Mouse (Mus musculus) activated CD4-positive, CD25-positive, alpha-beta regulatory T cell (primary cell): ENCODE measurements around the gene Ahsa1. TPM values are rescaled to one million over a fixed set of nuclear protein-coding genes. Genes with fewer than 3 reads are reported as not detected.

ENCODE experiments used
- polyA plus RNA-seq, 2 experiments: library from polyadenylated mRNA; unstranded; fragments of 100-300 nt; shearing (Covaris generic); gene quantifications; one replicate each; pipeline ENCODE4 v1.2.1; 2017

Gene Ahsa1
- polyA plus RNA-seq: 100 to 1,000 TPM; 159 to 164 TPM

GRCm38 (mm10) chr12:87266108-87266826 lies at the start of gene Ahsa1, which contains the start of gene Vipas39:
TSS of gene Ahsa1 (plus strand) at chr12:87266479.
TSS of gene Vipas39 (minus strand) at chr12:87266256.

GRCm38 (mm10) chr12:87238632-87239031 lies 27.6 kb upstream of the Ahsa1 start, which contains the start of gene Noxred1:
TSS of gene Noxred1 (minus strand) at chr12:87238732.

GRCm38 (mm10) chr12:87299657-87300440 lies 33.6 kb downstream of the Ahsa1 start, which contains the start of gene Ism2:
TSS of gene Ism2 (minus strand) at chr12:87299705.

Other genes starting within 250 kb of the Ahsa1 start
- gene Tmem63c, start 245.1 kb upstream of the Ahsa1 start, polyA plus RNA-seq: under 1 TPM in 1 of 2 experiments, not detected in 1; 0.37 TPM
- under 1 TPM in 1 of 2 experiments, not detected in 1; 0.19 TPM for gene Ngb, start 163.9 kb upstream of the Ahsa1 start, polyA plus RNA-seq
- 1 to 10 TPM; 8.3 to 9.4 TPM for gene Gstz1, start 119.3 kb upstream of the Ahsa1 start, polyA plus RNA-seq
- gene Pomt2, start 118.5 kb upstream of the Ahsa1 start, polyA plus RNA-seq: 1 to 10 TPM; 2.0 to 2.8 TPM
- 1 to 10 TPM; 2.6 to 3.8 TPM for gene Samd15, start 66.8 kb upstream of the Ahsa1 start, polyA plus RNA-seq
- 1 to 10 TPM; 3.6 to 7.5 TPM for gene Tmed8, start 66.0 kb upstream of the Ahsa1 start, polyA plus RNA-seq
- gene Noxred1, start 27.7 kb upstream of the Ahsa1 start, polyA plus RNA-seq: 1 to 10 TPM in 1 of 2 experiments, under 1 TPM in 1; 0.81 to 1.2 TPM
- gene Vipas39, start 223 bp upstream of the Ahsa1 start, polyA plus RNA-seq: 10 to 100 TPM; 33.9 to 35.7 TPM
- gene Ism2, start 33.2 kb downstream of the Ahsa1 start, polyA plus RNA-seq: not detected
- 100 to 1,000 TPM; 172 to 179 TPM for gene Sptlc2, start 121.9 kb downstream of the Ahsa1 start, polyA plus RNA-seq
- gene Slirp, start 177.4 kb downstream of the Ahsa1 start, polyA plus RNA-seq: 10 to 100 TPM; 80.8 to 85.1 TPM
- gene Alkbh1, start 177.5 kb downstream of the Ahsa1 start, polyA plus RNA-seq: 10 to 100 TPM; 58.9 to 80.6 TPM
- 100 to 1,000 TPM; 186 to 207 TPM for gene Snw1, start 205.8 kb downstream of the Ahsa1 start, polyA plus RNA-seq
- under 1 TPM in 1 of 2 experiments, not detected in 1; 0.47 TPM for gene Gm5788, start 228.2 kb downstream of the Ahsa1 start, polyA plus RNA-seq
- not detected for gene Gm8300, start 247.8 kb downstream of the Ahsa1 start, polyA plus RNA-seq